Mouse (Mus musculus) CH12.LX (cell line): ENCODE results near the gene Apoc4. TPM values are rescaled to one million over a fixed set of nuclear protein-coding genes. Genes with fewer than 3 reads are reported as not detected.
A peak's percentile ranks its signal among the peaks of the same experiment; 100 is the strongest.
"Not testable (repeated sequence)": the region's sequence is repeated elsewhere in the genome, so short reads cannot be mapped to it uniquely, and the experiment has no call there.

Source experiments
- DNase-seq: peaks from one replicate; pipeline ENCODE4 v3.0.0-alpha.2; 2013; ENCODE audit errors: extremely low read depth
- H3K27ac ChIP-seq: 2 replicates; pipeline ENCODE4 v1.5.1; 2012; ENCODE audit warnings: low read depth, mild to moderate bottlenecking, control low read depth, moderate library complexity; ENCODE audit not compliant: insufficient read depth
- H3K27me3 ChIP-seq: replicated peaks from 2 replicates; pipeline ENCODE3; 2012; ENCODE audit warnings: inconsistent platforms
- H3K36me3 ChIP-seq, 2 experiments: replicated peaks in 1 of 2; 2 replicates each; pipeline versions ENCODE3 to v1.6.1; 2012; ENCODE audit warnings: inconsistent platforms in 1 of 2, low read length in 1 of 2, mild to moderate bottlenecking in 1 of 2, mixed read lengths in 1 of 2, moderate library complexity in 1 of 2; ENCODE audit not compliant: control insufficient read depth in 1 of 2, insufficient read depth in 1 of 2
- H3K4me1 ChIP-seq, 2 experiments: 2 replicates each; pipeline ENCODE4 v1.6.1; 2012; ENCODE audit warnings: inconsistent platforms in 1 of 2, moderate library complexity in 1 of 2; ENCODE audit not compliant: insufficient read depth in 2 of 2, control insufficient read depth in 1 of 2
- H3K4me2 ChIP-seq: 2 replicates; pipeline ENCODE4 v1.6.1; 2012; ENCODE audit warnings: low read depth, mild to moderate bottlenecking, control low read depth; ENCODE audit not compliant: poor library complexity, insufficient read depth, severe bottlenecking
- H3K4me3 ChIP-seq, 3 experiments: fragments of 150-350 bp in 1 of 3; sonication (generic) in 1 of 3; replicated peaks in 1 of 3; 2 replicates each; pipeline versions ENCODE3 to v1.5.1; 2011 to 2012; ENCODE audit warnings: low read depth in 2 of 3, low read length in 2 of 3, mild to moderate bottlenecking in 2 of 3, moderate library complexity in 2 of 3, control low read depth in 1 of 3, improper control_type of control experiment in 1 of 3, inconsistent platforms in 1 of 3, mixed read lengths in 1 of 3; ENCODE audit not compliant: poor library complexity in 1 of 3
- H3K79me2 ChIP-seq: replicated peaks from 2 replicates; pipeline ENCODE4 v1.6.1; 2012; ENCODE audit warnings: mild to moderate bottlenecking, moderate library complexity; ENCODE audit not compliant: control insufficient read depth, poor library complexity, insufficient read depth, severe bottlenecking; ENCODE audit errors: extremely low read depth
- H3K9ac ChIP-seq: 2 replicates; pipeline ENCODE4 v1.6.1; 2012; ENCODE audit warnings: low read depth, mild to moderate bottlenecking, control low read depth, moderate library complexity; ENCODE audit not compliant: insufficient read depth
- H3K9me3 ChIP-seq: replicated peaks from 2 replicates; pipeline ENCODE3; 2012; ENCODE audit warnings: low read length, inconsistent platforms, mixed read lengths
- CHD1 ChIP-seq: IDR thresholded peaks from 2 replicates; pipeline ENCODE4 v1.6.1; 2012; ENCODE audit warnings: low read depth, low read length, improper control_type of control experiment, inconsistent platforms
- CHD2 ChIP-seq: IDR thresholded peaks from 2 replicates; pipeline ENCODE4 v1.6.1; 2011; ENCODE audit warnings: low read length, improper control_type of control experiment
- ELF1 ChIP-seq: IDR thresholded peaks from 2 replicates; pipeline ENCODE4 v1.6.1; 2014; ENCODE audit warnings: low read depth, mild to moderate bottlenecking, inconsistent platforms, low read length, improper control_type of control experiment
- EP300 ChIP-seq: IDR thresholded peaks from 2 replicates; pipeline ENCODE4 v1.6.1; 2011; ENCODE audit warnings: low read length, improper control_type of control experiment
- ETS1 ChIP-seq: conservative IDR thresholded peaks from 2 replicates; pipeline ENCODE4 v1.6.1; 2012; ENCODE audit warnings: low read depth, mild to moderate bottlenecking, inconsistent platforms, low read length, improper control_type of control experiment, moderate library complexity
- JUN ChIP-seq: IDR thresholded peaks from 2 replicates; pipeline ENCODE4 v1.6.1; 2011; ENCODE audit warnings: low read depth, mild to moderate bottlenecking, low read length, improper control_type of control experiment, moderate library complexity; ENCODE audit not compliant: insufficient read depth
- KAT2A ChIP-seq: IDR thresholded peaks from 2 replicates; pipeline ENCODE4 v1.6.1; 2012; ENCODE audit warnings: low read length, improper control_type of control experiment, inconsistent platforms; ENCODE audit not compliant: insufficient replicate concordance
- MAX ChIP-seq: IDR thresholded peaks from 2 replicates; pipeline ENCODE4 v1.6.1; 2011; ENCODE audit warnings: low read length, improper control_type of control experiment
- MXI1 ChIP-seq: IDR thresholded peaks from 2 replicates; pipeline ENCODE4 v1.6.1; 2011; ENCODE audit warnings: mild to moderate bottlenecking, low read depth, low read length, improper control_type of control experiment
- MYC ChIP-seq: IDR thresholded peaks from 2 replicates; pipeline ENCODE4 v1.6.1; 2011; ENCODE audit warnings: low read depth, mild to moderate bottlenecking, improper control_type of control experiment, low read length
- PAX5 ChIP-seq: IDR thresholded peaks from 2 replicates; pipeline ENCODE4 v1.6.1; 2012; ENCODE audit warnings: low read length, inconsistent platforms, mixed read lengths
- POLR2AphosphoS2 ChIP-seq: IDR thresholded peaks from 2 replicates; pipeline ENCODE4 v1.6.1; 2011; ENCODE audit warnings: low read depth, low read length, improper control_type of control experiment
- RAD21 ChIP-seq: IDR thresholded peaks from 2 replicates; pipeline ENCODE4 v1.6.1; 2011; ENCODE audit warnings: low read depth, mild to moderate bottlenecking, low read length, improper control_type of control experiment, moderate library complexity
- SMC3 ChIP-seq: IDR thresholded peaks from 2 replicates; pipeline ENCODE4 v1.6.1; 2011; ENCODE audit warnings: low read depth, low read length, improper control_type of control experiment
- TBP ChIP-seq: conservative IDR thresholded peaks from 2 replicates; pipeline ENCODE4 v1.6.1; 2011; ENCODE audit warnings: low read depth, low read length, improper control_type of control experiment
- UBTF ChIP-seq: IDR thresholded peaks from 2 replicates; pipeline ENCODE4 v1.6.1; 2012; ENCODE audit warnings: low read depth, mild to moderate bottlenecking, inconsistent platforms, low read length, improper control_type of control experiment, moderate library complexity
- USF1 ChIP-seq: IDR thresholded peaks from 2 replicates; pipeline ENCODE4 v1.6.1; 2014; ENCODE audit warnings: low read depth, mild to moderate bottlenecking, inconsistent platforms, low read length, improper control_type of control experiment
- USF2 ChIP-seq: conservative IDR thresholded peaks from 2 replicates; pipeline ENCODE4 v1.6.1; 2011; ENCODE audit warnings: low read depth, low read length, improper control_type of control experiment
- ZKSCAN1 ChIP-seq: IDR thresholded peaks from 2 replicates; pipeline ENCODE4 v1.6.1; 2012; ENCODE audit warnings: low read depth, inconsistent platforms, low read length, improper control_type of control experiment, borderline replicate concordance
- ZMIZ1 ChIP-seq: IDR thresholded peaks from 2 replicates; pipeline ENCODE4 v1.6.1; 2012; ENCODE audit warnings: low read depth, mild to moderate bottlenecking, inconsistent platforms, low read length, improper control_type of control experiment
- ZNF384 ChIP-seq: IDR thresholded peaks from 2 replicates; pipeline ENCODE4 v1.6.1; 2012; ENCODE audit warnings: low read depth, low read length, improper control_type of control experiment, inconsistent platforms
- dilution Hi-C: fragments of 300-500 bp; cut with MboI; formaldehyde crosslinking; loops from 2 replicates; pipeline ENCODE4 v1.14.3; 2020; ENCODE audit warnings: low sequenced_read_pairs; ENCODE audit not compliant: extremely low pct_unique_long_range_greater_than_20kb, extremely low pct_ligation_motif_present
- in situ Hi-C: fragments of 300-500 bp; cut with MboI; formaldehyde crosslinking; loops from 3 replicates; pipeline ENCODE4 v1.14.3; 2019; ENCODE audit warnings: low sequenced_read_pairs, low pct_ligation_motif_present, low pct_unique_long_range_greater_than_20kb, mixed read lengths
- polyA plus RNA-seq: library from polyadenylated mRNA; unstranded; fragments of >175 nt; gene quantifications from 2 replicates; pipeline ENCODE4 v1.2.1, GENCODE M21; 2012; ENCODE audit warnings: low read depth; ENCODE audit not compliant: insufficient read length
- total RNA-seq, 2 experiments: library from RNA; depleted of rRNA; stranded (reverse); fragments of 300-350 nt in 1 of 2; fragments of >200 nt in 1 of 2; gene quantifications; 2 replicates each; pipeline ENCODE4 v1.2.3; 2012 to 2014

Gene Apoc4
- total and polyA plus RNA-seq, 3 experiments = not detected

- TF ChIP-seq CHD1 (no peak), ELF1 (no peak), MXI1 (no peak), POLR2AphosphoS2 (no peak), EP300 (no peak), JUN (no peak), ZKSCAN1 (no peak), USF1 (no peak), TBP (no peak), RAD21 (no peak), ETS1 (no peak), SMC3 (no peak), USF2 (no peak), PAX5 (no peak), UBTF (no peak), CHD2 (no peak), MAX (no peak), KAT2A (no peak), MYC (no peak), ZMIZ1 (no peak)
- no peak overlapping the region for H3K4me3 ChIP-seq
- H3K4me2 ChIP-seq = no peak overlapping the region
- H3K9me3 ChIP-seq = no peaks in the 10 kb centered on the region
- peaks cover 0 to 18% of the 10 kb centered on the region in 2 experiments; a peak in 3 of 4 replicates for H3K4me1 ChIP-seq
- H3K79me2 ChIP-seq = no peaks in the 10 kb centered on the region
- no peaks in the 10 kb centered on the region for H3K27me3 ChIP-seq
- dilution Hi-C loops = no loop called here
- no peak overlapping the region for H3K27ac ChIP-seq
- in situ Hi-C loops = no loop called here
- H3K9ac ChIP-seq = no peak overlapping the region
- no peak for DNase-seq
- H3K36me3 ChIP-seq = no peaks in the 10 kb centered on the region
Measured at GRCm38 (mm10) chr7:19688101-19688500, 6.8 kb upstream of the Apoc4 start.

GRCm38 (mm10) chr7:19686927-19687583, 5.8 kb upstream of the Apoc4 start:
- H3K4me3 ChIP-seq, H3K4me2 ChIP-seq, H3K27me3 ChIP-seq, H3K36me3 ChIP-seq, H3K27ac ChIP-seq, in situ Hi-C loops, dilution Hi-C loops, H3K79me2 ChIP-seq, H3K9me3 ChIP-seq, H3K9ac ChIP-seq, DNase-seq: not testable (repeated sequence)
- peaks cover 2 to 18% of the 10 kb centered on the region in 2 experiments; a peak in 3 of 4 replicates for H3K4me1 ChIP-seq
- 0 out of 2 replicates have a peak, but pooled peaks have one; percentile 18 for TF ChIP-seq ZNF384
